Mouse (Mus musculus) layer of hippocampus, postnatal 36 days (tissue): Measurements from ENCODE around the gene Auts2. TPM values are rescaled to one million over a fixed set of nuclear protein-coding genes. Genes with fewer than 3 reads are reported as not detected.
A peak's percentile ranks its signal among the peaks of the same experiment; 100 is the strongest.

Source experiments
- DNase-seq, 2 experiments: peaks; one replicate each; pipeline ENCODE4 v3.0.0; 2022
- total RNA-seq, 2 experiments: library from RNA; stranded (reverse); gene quantifications; 2 replicates each; pipeline ENCODE4 v1.2.3; 2021

The Auts2 gene
- total RNA-seq, 2 experiments from 2014 or later = 140 to 181 TPM

DNA sequence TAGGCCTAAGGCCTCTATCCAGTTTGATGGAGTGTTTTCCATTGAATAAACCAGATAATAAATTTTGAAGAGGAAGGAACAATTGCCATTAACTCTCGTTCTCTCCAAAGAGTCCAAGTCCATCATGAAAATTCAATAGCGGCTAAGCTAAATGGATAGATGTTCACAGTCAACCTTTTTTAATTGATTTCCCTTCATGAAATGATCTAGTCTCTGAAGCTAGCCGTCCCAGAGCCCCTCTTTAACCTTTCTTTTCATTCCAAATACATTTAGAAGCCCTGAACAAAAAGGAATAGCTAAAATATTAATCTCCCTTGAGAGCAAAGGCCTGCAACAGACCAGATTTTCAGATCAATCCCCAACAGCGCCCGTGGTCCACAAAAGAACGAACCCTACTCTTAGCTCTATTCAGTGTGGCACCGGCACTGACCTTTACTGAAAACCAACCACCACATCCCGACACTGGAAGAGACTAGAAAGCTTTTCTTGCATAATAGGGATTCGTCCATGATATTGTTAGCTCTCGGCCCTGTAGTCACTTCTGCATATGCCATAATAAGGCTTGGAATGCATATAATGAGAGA lies 896.9 kb downstream of the Auts2 start:
- no peak for DNase-seq

DNA sequence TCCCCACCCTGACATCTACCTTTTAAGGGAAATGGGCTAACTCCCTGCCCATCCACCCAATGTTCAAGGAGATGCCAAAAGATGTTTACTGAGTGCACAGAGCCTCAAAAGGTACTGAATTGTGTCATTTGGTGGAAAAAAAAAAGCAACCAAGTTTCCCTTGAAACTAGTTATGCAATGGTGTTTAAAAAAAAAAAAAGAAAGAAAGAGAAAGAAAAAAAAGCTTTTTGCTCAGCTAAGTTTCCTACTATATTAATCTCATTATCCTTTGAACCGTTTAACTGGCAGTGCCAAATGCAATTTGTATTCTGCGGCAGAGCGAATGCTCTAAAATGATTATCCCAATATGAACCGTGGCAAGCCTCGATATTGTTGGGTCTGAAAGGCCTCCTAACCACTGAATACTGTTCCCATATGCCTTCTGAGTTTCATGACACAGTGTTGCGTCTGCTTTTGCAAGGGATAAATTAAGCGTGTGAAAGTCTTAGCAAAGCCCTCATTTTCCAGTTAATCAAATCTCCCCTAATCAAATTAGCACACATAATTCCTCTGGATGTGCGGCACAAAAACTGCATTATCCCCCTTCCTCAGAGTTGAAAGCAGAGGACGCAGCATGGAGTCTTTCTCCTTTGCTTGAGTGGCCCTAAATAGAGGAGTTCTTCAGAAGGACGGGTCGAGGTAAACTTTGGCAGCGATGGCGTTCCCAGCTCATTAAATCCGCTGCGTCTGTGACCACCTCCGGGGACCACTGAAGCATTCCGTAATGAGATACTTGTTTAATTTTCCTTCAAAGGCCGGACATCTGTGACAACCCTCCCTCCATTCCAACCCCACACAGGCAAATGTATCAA lies 897.6 kb downstream of the Auts2 start:
- no peak for DNase-seq

GRCm38 (mm10) chr5:131644331-131644730 lies 898.8 kb downstream of the Auts2 start:
- no peak for DNase-seq

- DNase-seq = peak; percentile 59 to 68
Measured at GRCm38 (mm10) chr5:131643176-131644174, 899.7 kb downstream of the Auts2 start.

GRCm38 (mm10) chr5:131642752-131643151 lies 900.4 kb downstream of the Auts2 start:
- no peak for DNase-seq

DNA sequence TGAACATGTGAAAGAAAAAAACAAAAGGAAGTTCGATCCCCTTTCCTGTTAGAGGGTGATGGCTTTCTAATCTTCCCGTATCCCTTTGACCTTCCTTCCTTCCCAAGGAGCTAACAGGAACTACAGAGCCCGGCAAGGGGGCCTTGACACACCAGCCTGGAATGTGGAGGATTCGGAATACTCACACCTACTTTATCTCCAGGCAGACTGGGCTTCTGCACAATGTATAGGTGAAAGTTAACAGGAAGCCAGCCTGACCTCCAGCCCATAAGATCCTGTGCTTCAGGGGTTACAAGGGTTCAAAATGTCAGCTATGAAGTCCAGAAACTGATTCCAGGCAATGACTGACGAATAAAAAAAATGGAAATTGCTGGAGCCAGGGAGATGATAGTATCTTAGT lies 906.7 kb downstream of the Auts2 start:
- DNase-seq = no peak

DNA sequence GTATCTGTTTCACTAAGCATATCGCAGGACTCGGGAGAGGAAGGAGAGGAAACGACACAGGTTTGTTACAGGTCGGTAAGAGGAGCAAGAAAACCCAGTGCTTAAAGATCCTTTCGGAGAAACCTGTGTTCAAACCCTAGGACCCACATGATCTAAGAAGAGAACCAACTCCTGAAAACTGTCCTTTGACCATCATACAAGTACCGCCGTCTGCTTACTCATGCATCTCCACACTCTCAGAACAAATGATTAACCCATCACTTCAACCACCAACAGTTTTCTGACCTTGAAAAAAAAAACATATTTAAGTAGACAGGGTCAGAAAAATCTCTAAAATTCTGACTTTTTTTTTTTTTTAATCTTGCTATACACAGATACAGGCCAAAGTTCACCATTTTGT lies 908.4 kb downstream of the Auts2 start:
- no peak for DNase-seq

DNA sequence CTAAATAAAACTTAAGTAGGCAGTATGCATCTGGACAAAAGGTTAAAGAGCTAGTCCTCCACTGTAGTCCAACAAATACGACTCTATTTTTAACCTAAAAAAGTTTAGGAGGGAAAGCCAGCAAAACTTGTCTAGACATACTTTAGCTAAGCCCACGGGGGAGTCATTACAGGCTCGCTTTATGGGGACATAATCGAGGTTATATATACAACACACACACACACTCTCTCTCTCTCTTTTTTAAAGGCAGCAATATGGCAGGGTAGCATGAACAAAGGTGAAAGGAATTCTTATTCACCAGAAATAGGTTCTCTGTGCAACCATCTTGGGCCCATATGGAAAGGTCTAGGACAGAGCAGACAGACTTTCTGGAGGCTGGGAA lies 911.2 kb downstream of the Auts2 start:
- DNase-seq = no peak

DNA sequence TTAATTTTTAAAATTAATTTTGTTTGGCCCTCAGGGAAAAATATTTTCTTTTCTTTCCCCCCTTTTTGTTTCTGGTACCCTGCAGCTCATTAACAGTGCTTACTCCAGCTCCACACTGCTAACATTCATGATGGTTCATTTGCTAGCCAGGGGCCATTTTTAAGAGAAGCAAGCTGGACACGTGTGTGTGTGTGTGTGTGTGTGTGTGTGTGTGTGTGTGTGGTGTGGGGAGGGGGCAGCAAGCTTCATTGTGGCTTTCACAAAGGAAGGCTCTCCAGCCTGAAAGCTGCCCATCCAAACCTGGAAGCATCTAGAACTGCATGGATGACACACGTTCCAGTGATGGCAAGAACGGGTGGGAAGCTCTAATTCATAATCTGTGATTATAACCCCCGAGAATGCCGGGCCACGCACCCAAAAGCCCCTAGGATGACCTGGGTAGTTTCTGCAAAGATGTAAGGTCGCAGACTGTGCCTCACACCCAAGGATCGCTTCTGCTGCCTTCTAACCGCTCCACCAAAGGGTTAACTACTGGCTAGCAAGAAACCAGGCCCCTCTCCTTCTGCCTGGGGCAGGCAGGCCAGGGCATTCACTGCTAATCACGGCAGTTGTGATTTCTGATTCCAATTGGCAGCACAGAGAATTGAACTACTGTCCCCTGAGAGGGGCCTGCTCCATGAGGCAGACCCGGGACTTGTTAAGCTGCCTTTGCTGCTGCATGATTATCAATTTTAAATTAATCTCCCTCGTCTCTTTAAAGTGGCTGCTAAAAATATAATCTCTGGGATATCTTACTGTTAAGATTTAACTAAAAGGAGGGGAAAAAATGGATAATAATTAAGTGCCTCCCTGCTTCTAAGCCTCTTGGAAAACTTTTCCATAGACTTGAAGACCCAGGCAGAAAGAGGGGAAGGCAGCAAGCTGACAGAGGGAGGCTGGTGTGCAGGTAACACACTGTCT lies 911.8 kb downstream of the Auts2 start:
- DNase-seq = no peak

GRCm38 (mm10) chr5:131630577-131630976 lies 912.6 kb downstream of the Auts2 start:
- DNase-seq = no peak

DNA sequence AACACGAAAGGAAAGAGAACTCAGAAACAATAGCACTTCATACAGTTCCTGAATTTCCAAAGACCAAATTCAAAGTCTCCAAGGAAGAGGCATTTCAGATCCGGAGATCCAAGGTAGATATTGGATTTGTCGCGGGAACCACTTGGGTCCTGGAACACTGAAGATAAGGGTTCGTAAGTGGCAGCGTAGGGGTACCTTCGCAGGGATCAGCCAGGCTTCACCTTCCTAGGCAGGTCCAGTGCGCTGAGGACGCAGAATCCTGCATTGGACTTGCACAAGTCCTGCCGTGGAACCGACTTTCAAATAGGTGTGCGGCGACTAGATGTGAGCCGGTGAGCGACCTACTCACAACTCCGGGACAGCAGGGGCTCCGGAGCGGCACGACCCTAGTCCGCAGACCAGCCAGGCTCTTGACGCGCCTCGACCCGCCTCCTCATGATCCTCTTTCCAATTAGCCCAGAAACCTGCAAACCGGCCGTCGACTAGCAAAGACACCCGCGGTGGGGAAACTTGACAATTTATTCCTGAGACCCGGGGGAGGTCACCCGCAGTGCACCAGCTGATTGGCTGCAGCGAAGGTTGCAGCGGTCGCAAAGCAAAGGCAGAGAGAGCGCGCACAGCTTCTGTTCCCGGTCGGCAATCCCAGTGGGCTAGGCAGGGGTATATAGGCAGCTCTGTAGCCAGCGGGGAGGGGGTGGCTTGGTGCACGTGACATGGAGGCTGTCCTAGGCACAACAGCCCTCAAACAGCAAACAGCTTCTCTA lies 926.8 kb downstream of the Auts2 start:
- DNase-seq = peak; percentile 59 to 66

DNA sequence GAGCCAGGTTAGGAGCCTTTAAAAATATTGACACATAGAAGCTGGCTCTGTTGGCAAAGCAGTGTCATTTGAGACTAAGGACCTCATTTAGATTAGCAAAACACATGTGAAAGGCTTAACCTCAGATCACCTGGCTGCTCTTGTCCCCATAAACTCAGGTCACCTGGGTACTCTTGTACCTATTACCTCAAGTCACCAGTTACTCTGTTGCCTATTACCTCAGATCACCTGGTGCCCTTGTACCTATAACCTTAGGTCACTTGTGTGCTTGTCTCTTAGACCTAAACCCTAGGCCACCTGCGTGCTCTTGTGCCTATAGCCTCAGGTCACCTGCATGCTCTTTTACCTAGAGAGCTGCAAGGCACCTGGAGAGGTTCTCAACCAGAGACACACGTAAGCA lies 928.9 kb downstream of the Auts2 start:
- DNase-seq = no peak

DNA sequence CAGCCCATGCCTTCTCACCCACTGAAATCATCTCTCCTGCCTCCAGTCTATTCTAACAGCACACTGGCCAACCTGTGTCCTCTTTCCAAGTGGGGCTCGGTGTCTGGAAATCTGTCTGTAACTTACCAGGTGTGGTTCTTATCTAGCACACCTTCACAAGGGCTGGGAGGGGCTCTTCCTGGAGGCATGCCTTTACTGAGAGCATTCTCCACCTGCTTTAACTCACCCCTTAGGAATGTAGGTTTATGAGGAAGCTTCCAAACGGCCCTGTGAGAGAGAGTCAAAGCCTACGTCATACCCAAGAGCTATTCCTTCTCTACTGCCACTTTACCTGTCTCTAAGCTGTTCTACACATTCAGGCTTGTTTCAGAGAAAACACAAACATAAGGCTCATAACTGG lies 929.8 kb downstream of the Auts2 start:
- no peak for DNase-seq

DNA sequence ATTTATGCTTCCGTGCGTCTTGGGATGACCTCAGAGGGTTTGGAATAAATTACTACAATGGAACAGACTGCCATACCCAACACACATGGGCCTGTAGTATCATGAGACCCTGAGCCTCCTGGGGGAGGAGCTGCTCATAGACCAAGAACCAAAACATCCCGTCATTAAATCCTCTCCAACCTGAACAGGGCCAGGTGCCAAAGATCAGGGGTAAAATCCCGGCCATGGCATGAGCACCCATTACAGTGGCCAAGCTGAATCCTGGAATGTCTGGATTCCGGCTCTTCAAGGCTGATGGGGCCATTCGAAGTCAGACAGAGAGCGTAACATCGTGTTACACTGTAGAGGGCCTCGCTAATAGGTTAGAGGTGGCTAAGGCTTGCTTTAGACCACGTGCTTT lies 932.4 kb downstream of the Auts2 start:
- DNase-seq = no peak

DNA sequence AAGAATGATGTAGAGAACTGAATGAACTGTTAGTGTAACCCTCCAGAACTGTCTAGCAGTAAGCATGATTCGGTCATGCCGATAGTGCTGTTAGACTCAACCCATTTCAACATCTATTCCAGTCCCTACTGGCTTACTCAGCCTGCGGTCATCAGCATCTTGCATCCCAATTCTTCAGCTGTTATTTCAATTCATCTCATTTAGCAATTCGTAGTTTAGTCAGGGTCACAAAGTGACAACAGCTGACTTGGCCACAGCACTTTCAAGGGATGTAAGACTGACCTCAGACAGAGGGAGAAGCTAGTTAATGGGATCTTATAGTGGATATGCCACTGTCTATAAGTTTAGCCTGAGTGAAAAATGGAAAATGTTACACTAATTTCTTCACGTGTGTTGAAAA lies 936.4 kb downstream of the Auts2 start:
- no peak for DNase-seq

DNA sequence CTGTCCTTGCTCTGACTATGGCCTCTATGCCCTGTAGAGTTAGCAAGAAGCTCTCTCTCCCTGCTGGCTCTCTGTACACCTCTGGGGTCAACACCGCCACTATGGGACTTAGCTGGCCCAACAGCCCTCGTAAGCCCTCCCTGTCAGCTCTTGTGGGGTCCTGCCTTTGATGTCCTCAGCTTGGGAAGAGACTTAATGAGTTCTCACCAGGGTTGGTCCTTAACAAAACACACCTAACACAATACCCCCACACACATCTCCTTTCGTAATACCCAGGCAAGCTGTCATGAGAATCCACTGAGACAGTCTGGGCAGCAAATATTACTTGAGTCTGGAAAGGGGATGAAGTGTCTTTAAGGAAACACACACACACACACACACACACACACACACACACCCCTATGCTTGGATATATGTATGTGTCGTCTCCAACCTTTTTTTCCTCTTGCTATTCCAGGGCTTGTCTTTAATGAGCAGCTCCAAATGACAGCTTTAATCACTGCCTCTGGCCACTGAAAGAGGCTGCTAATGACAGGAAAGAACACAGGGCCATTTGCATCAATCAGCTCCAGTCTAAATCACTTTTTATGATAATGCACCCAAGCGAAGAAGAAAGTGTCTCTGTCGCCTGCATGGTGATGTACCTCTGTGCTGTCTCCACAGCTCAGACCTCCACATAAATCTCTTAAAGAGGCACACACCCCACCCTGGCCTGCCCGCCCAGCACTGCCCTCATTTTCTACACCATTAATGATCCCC lies 941.0 kb downstream of the Auts2 start:
- no peak for DNase-seq

GRCm38 (mm10) chr5:131600325-131601125 lies 942.6 kb downstream of the Auts2 start:
- DNase-seq = peak; percentile 57 to 73

GRCm38 (mm10) chr5:131597503-131597902 lies 945.6 kb downstream of the Auts2 start:
- DNase-seq = no peak

GRCm38 (mm10) chr5:131596591-131596990 lies 946.6 kb downstream of the Auts2 start:
- no peak for DNase-seq
